In the genomic region with DNA sequence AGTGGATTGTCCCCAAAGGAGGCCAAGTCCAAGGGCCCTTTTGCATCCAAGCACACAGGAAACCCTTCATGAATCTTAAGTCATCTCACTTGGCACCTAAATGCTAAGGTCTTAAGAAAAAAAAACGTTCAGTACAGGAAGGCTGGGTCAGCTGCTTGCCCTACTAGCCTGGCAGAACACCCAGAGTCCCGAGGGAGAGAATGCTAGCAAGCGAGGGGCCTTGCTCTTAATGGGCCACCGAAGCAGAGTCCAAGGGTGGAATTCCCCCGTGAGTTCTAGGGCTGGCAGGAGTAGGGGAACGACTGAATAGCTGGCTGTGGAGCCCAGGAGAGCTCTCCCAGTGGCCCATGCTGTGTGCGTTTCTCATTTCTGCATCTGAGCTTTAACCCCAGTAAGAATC, we compare ENCODE assay signal across 12 mouse cellular contexts. TPM values are rescaled to one million over a fixed set of nuclear protein-coding genes. Genes with fewer than 3 reads are reported as not detected.
DNase-seq lines count a peak whose midpoint lies in the region; TF ChIP-seq lines count a peak whose summit lies in the region.
"Had no signal": no experiment of that assay in that cellular context is flagged by ENCODE, and none has a peak within 500 bp of the region (broad histone marks: within the 10 kb centered on the region; RNA-seq: fewer than 3 reads in every experiment).

No protein-coding gene starts in this region.

- H3K4me3 ChIP-seq in gastrocnemius, adult 2 months, result no peak overlapping the region

- peak overlapping the region; percentile 77 for H3K27ac ChIP-seq in gastrocnemius, adult 2 months
- H3K27ac ChIP-seq: liver, embryonic 14.5 days; macrophage had no signal

- peak; percentile 56 for DNase-seq in gastrocnemius, adult 2 months
- no peak for DNase-seq in gastrocnemius, postnatal 14 days
- DNase-seq in left cerebral cortex, adult 9 months (ENCODE audit: low spot score in 2 of 2), result peak; percentile 25 to 46
- DNase-seq in left cerebral cortex, adult 18-20 months (ENCODE audit: low spot score in 2 of 2), result no peak
- DNase-seq in adipocyte (ENCODE audit: low spot score), result peak; percentile 72
- DNase-seq in kidney, postnatal 14 days, result peak; percentile 70
- no peak for DNase-seq in embryo, embryonic 10 days (ENCODE audit: low spot score)
- no peak for DNase-seq in ovary, postnatal 36 days (ENCODE audit: low spot score)
- DNase-seq: cerebellum, postnatal 25 days; gastrocnemius, postnatal 10 days had no signal

- no peak for TF ChIP-seq CTCF in gastrocnemius, adult 2 months (IDR thresholded peaks at IDR 0.05)

- intact Hi-C loops in gastrocnemius, adult 2 months (cut with DNase I), result no loop called here
- intact Hi-C loops in gastrocnemius, postnatal 14 days (cut with DNase I; ENCODE audit: low total_unique reads), result no loop called here

RNA-seq across cellular contexts. Expression of gene Endou, which starts 2.3 kb away (rescaled TPM):
- under 1 TPM; 0.13 to 0.22 TPM for total RNA-seq in gastrocnemius, adult 2 months (2021)
- under 1 TPM; 0.49 to 0.60 TPM for total RNA-seq in gastrocnemius, postnatal 14 days (2021)
- total RNA-seq in left cerebral cortex, adult 18-20 months (2021), result 1 to 10 TPM; 5.2 to 5.4 TPM

RNA-seq across cellular contexts. Expression of gene Rpap3, which starts 23.2 kb away (rescaled TPM):
- total RNA-seq in gastrocnemius, adult 2 months (2021), result 10 to 100 TPM; 11.4 to 13.3 TPM
- 10 to 100 TPM in 1 of 2 experiments, 1 to 10 TPM in 1; 9.4 to 10.4 TPM for total RNA-seq in gastrocnemius, postnatal 14 days (2021)
- total RNA-seq in left cerebral cortex, adult 18-20 months (2021), result 10 to 100 TPM; 29.2 to 29.7 TPM

RNA-seq across cellular contexts. Expression of gene Rapgef3, which starts 39.0 kb away (rescaled TPM):
- 10 to 100 TPM in 1 of 2 experiments, 1 to 10 TPM in 1; 9.8 to 13.6 TPM for total RNA-seq in gastrocnemius, adult 2 months (2021)
- total RNA-seq in gastrocnemius, postnatal 14 days (2021), result 1 to 10 TPM; 6.2 to 9.7 TPM
- total RNA-seq in left cerebral cortex, adult 18-20 months (2021), result 10 to 100 TPM; 42.6 to 44.7 TPM

RNA-seq across cellular contexts. Expression of gene Slc48a1, which starts 49.5 kb away (rescaled TPM):
- 10 to 100 TPM; 44.5 to 47.1 TPM for total RNA-seq in gastrocnemius, adult 2 months (2021)
- total RNA-seq in gastrocnemius, postnatal 14 days (2021), result 10 to 100 TPM; 39.9 to 40.3 TPM
- 100 to 1,000 TPM; 154 to 168 TPM for total RNA-seq in left cerebral cortex, adult 18-20 months (2021)

Comparison
In these comparisons a context has a peak if more than half of its experiments do, and no peak if none do; other contexts are left out.
1. DNase-seq: peak in gastrocnemius, adult 2 months (single experiment), left cerebral cortex, adult 9 months (2 of 2), adipocyte (single experiment) and kidney, postnatal 14 days (single experiment); none in gastrocnemius, postnatal 14 days (single experiment), left cerebral cortex, adult 18-20 months (0 of 2), embryo, embryonic 10 days (single experiment) and ovary, postnatal 36 days (single experiment).